Mouse (Mus musculus): ENCODE data around the gene Slc37a2.
A peak's percentile ranks its signal among the peaks of the same experiment; 100 is the strongest.

Gene Slc37a2

DNA sequence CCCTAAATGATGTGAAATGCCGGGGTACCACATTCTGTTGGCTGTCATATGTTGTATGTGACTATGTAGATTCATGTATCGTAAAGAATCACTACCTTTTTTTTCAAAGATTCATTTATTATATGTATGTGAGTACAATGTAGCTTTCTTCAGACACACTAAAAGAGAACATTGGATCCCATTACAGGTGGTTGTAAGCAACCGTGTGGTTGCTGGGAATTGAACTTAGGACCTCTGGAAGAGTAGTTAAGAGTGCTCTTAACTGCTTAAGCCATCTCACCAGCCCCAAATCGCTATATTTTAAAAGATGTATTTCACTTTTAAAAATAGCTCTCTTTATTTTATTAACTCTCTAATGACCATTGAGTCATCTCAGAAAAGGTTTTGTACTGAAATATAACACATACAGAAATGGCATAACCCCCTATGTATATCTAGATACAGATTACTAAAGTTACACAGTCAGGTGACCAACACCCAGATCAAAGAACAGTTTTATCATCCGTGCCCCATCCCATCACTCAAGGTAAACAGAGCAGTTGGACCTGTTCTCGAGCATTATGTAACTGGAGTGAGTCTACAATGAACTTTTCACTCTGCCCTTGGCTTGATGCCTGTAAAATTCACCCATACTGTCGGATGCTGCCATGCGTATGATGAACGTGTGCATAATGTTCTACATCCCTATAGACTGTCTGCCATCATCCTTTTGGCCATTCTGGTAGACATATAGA lies 41.0 kb downstream of the Slc37a2 start:
- no peak for DNase-seq (ENCODE audit: low spot score)

- no peak for DNase-seq (ENCODE audit: low spot score)
Observed at GRCm38 (mm10) chr9:37213060-37213738, 42.3 kb downstream of the Slc37a2 start.

DNA sequence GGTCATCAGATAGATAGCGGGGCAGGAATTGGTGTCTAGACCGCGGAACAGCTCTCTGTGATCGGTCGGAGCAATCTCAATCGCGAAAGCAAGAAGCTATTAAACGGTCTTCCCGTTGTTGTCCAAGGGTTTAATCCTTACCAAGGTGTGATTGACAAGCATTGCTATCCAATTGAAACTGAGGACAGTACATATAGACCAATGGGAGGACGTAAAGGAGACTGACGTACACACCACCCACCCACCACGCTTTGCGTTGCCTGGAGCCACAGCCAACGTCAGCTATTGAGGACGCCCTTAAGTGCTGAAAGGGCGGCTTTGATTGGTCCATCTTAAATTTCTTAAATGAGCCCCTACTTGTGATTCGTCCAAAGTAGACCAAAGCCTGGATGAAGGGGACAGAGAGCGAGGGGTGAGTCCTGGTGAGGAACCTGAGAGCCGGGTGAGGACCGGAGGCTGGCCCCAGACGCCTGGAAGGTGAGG lies 47.6 kb downstream of the Slc37a2 start, which contains the start of gene Tmem218:
TSS of gene Tmem218 (plus strand) at position 295 of the 483 bp plus-strand sequence.
- peak; percentile 71 for DNase-seq (ENCODE audit: low spot score)

DNA sequence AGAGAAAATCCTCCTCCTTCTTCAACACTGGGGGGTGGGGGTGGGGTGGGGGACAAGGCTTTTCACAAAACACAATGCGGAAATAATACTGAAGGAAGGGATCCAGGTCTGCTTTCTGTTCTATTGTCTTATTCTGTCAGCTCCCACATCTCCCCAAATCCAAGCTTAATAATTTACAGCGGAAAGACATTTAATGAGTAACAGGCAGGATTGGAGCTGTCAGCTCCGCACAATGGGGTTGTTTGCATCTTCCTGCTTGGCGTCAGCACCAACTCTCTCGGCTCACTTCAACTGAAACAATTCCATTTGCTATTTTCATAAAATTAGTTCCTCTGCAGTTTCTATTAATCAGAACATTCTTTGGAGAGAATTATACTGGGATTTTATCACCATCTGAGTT lies 51.7 kb downstream of the Slc37a2 start:
- DNase-seq (ENCODE audit: low spot score) = no peak

DNA sequence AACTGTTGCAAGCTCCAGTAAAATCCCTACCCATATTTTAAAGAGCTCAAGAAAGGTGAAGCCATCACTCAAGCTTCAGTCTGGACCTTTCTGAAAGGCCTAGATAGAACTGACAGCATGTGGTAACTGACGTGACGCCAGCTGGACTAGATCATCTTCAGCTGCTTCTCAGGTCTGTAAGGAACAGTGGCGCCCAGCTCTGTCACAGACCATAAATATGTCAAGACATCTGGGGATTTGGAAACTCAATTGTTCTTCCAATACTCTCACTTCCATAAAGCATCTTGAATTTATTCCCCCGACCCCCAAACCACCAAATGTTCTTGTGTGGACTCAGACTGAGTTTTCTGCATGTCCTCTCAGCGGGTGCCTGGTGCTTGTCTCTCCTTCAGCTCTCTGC lies 55.1 kb downstream of the Slc37a2 start:
- DNase-seq (ENCODE audit: low spot score) = no peak

GRCm38 (mm10) chr9:37197067-37197466 lies 58.5 kb downstream of the Slc37a2 start:
- no peak for DNase-seq (ENCODE audit: low spot score)

DNA sequence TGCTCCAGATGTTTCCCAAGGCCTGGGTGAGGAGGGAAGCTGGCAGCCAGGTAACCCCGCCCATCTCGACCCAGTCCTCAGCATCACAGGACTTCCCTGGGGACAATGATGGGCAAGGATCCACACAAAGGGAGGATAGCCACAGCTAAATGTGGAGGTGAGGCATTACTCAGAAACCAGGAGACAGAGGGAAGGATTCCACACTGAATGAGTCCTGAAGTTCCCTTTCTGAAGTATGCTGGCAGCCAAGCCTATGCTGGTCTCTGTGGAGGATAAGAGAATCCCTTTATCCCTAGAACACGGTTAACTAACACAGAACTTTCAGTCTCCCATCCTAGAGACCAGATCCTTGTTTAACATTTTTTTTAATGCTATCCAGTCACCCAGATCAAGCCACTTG lies 67.5 kb downstream of the Slc37a2 start:
- DNase-seq (ENCODE audit: low spot score) = no peak

- DNase-seq (ENCODE audit: low spot score) = no peak
Observed at GRCm38 (mm10) chr9:37187407-37187806, 68.1 kb downstream of the Slc37a2 start.

DNA sequence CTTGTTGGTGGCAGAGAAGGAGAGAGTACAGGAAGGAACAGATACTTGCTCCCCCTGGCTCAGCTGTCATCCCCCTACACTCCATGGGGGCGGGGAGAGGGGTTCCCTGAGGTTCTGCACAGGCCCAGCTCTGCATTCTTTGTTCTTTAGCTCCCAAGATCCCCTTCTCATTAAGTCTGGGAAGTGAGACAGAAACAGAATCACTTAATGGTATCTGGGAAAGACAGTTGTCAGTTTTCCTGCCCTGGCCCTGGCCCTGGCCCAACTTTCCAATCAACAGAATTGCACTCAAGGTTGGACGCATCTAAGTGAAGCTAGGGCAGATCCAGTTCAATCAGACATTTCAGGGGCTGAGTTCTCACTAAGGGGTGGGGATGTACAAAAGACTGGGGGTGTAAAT lies 72.4 kb downstream of the Slc37a2 start:
- no peak for DNase-seq (ENCODE audit: low spot score)

DNA sequence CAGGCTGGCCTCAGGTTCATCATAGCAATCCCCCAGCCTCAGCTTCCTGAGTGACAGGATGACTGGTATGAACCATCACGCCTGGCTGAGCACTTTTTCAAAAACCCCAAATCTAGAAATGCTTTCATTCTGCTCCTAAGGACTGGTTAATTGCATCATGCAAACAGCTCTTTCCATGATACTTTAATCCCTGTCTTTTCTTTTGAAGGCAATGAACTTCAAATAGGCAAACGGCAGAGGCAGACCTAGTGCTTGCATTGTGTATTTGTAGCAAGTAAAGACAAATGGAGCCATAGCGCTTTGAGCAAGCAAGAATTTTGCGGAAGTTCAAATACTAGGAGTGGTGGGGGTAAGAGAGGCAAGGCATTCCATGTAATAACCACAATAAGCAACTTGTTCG lies 73.9 kb downstream of the Slc37a2 start:
- DNase-seq (ENCODE audit: low spot score) = no peak

DNA sequence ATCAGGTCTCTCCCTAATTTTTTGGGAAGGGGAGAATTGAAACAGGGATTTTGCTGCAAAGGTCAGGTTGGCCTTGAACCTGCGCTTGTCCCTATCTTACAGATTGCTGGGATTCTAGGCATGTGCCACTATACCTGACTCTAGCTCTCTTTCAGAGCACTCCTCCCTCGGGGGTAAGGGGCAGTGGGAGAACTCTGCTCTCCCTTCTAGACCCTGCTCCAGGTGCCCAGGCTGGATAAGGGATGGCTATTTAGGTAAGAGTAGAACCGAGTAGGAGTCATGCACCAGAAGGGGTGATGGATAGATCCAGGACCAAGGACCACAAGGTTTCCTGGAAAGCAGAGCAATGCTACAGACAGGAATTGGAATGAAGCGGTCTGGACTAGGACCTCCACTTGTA lies 75.9 kb downstream of the Slc37a2 start:
- DNase-seq (ENCODE audit: low spot score) = no peak

- DNase-seq (ENCODE audit: low spot score) = no peak
Observed at GRCm38 (mm10) chr9:37178911-37179310, 76.6 kb downstream of the Slc37a2 start.
